14 mouse cellular contexts compared by ENCODE assay signal in the genomic region with DNA sequence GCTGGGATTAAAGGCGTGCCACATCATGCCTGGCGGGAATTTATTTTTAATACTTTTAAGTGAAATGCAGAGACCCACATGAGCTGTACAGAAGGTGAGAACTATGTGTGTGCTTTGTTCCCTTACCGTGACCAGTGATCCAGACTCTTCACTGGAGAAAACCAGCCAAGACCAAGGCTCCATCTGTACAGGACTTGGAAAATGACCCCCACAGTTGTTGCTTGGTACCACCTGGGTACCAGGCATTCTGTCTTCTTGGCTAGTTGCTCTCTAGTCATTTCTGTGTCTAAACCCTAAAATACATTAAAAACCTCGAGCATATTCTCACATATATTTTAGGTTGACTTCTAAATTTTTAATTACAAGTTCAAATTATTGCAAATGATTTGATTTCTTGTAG.
"Had no signal": no experiment of that assay in that cellular context is flagged by ENCODE, and none has a peak within 500 bp of the region (broad histone marks: within the 10 kb centered on the region; RNA-seq: fewer than 3 reads in every experiment).

No protein-coding gene starts in this region.

- DNase-seq: gastrocnemius, adult 2 months; gastrocnemius, postnatal 10 days; gastrocnemius, postnatal 25 days; heart, adult 2 months; heart, postnatal 14 days; heart, postnatal 4 days; kidney, adult 18-20 months; kidney, adult 8-10 months; kidney, postnatal 10 days; kidney, postnatal 25 days; kidney, postnatal 4 days; liver; liver, embryonic 13.5 days; liver, postnatal 0 days had no signal
